Mouse (Mus musculus) right cerebral cortex, adult 2 months (tissue): ENCODE results near the gene Il3.

Experiments
- DNase-seq, 2 experiments: peaks; one replicate each; pipeline ENCODE4 v3.0.0; 2021 to 2022; ENCODE audit warnings: low spot score in 2 of 2

The Il3 gene

GRCm38 (mm10) chr11:54219191-54219590 lies 47.9 kb downstream of the Il3 start:
- DNase-seq: no peak

DNA sequence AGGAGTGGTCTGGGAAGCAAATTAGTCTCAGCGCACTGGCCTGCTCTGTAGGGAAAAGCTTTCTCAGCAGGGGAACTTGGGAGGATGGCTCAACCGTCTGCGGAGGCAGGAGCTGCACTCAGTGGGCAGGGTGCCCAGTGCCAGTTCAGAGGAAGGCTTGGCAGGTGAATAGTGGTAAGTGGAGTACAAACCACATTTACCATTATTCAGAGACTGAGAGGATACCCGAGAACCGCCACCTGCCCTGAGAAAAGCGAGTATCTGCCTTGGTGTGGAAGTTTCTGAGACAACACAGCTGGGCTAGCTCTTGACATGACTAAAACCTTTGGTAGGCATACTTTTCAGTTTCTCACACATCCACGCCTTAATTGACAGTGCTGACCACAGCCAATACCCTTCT lies 49.7 kb downstream of the Il3 start:
- DNase-seq: no peak

DNA sequence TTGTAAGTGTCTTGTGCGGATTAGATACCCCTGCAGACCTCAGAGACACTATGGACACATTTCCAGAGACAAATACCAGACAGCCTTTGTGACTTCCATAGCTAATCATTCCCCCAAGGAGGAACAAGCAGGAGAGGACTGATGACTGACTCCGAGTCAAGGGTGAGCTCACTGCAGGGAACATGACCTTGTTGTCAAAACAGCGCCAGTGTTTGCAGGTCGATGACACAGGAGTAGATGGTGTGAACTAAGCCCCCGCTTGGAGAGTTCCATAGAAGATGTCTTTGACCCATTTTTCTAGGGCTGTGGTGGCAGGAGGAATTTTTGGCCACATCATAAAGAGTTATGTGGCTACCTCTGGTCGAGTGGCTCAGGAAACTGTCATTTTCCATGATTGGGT lies 51.0 kb downstream of the Il3 start:
- no peak for DNase-seq
